Mouse (Mus musculus) ovary, postnatal 10 days (tissue): ENCODE measurements around the gene Plcd3.
A peak's percentile ranks its signal among the peaks of the same experiment; 100 is the strongest.

Experiments used
- DNase-seq: peaks from one replicate; pipeline ENCODE4 v3.0.0; 2022; ENCODE audit warnings: low spot score

The Plcd3 gene

DNA sequence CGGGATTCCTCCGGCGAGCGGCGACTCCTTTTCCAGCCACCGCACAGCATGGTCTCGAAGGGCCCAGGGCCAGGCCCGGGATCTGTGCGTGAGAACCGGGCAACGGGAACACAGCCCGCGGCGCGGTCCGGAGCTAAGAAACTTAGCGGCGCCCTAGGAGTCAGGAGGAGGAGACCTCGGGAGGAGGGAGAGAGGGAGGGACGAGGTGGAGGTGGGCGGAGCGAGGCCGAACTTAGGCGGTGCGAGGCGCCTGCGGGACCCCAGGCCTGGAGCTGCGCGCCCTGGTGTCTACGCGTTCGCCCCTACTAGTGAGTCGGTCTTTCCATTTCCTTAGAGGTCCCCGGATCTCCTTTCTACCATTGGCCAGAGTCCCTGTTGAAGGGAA, at the start of gene Plcd3, which contains the start of gene Acbd4:
TSS of gene Plcd3 (minus strand) at position 178 of the 385 bp plus-strand sequence.
TSS of gene Acbd4 (plus strand) at position 202 of the 385 bp plus-strand sequence.
- peak; percentile 62 for DNase-seq

GRCm38 (mm10) chr11:103149771-103150170, 48.3 kb upstream of the Plcd3 start:
- no peak for DNase-seq

- DNase-seq = no peak
Measured at GRCm38 (mm10) chr11:103147766-103148165, 46.3 kb upstream of the Plcd3 start.

- DNase-seq = no peak
Measured at GRCm38 (mm10) chr11:103146386-103146785, 44.9 kb upstream of the Plcd3 start.

DNA sequence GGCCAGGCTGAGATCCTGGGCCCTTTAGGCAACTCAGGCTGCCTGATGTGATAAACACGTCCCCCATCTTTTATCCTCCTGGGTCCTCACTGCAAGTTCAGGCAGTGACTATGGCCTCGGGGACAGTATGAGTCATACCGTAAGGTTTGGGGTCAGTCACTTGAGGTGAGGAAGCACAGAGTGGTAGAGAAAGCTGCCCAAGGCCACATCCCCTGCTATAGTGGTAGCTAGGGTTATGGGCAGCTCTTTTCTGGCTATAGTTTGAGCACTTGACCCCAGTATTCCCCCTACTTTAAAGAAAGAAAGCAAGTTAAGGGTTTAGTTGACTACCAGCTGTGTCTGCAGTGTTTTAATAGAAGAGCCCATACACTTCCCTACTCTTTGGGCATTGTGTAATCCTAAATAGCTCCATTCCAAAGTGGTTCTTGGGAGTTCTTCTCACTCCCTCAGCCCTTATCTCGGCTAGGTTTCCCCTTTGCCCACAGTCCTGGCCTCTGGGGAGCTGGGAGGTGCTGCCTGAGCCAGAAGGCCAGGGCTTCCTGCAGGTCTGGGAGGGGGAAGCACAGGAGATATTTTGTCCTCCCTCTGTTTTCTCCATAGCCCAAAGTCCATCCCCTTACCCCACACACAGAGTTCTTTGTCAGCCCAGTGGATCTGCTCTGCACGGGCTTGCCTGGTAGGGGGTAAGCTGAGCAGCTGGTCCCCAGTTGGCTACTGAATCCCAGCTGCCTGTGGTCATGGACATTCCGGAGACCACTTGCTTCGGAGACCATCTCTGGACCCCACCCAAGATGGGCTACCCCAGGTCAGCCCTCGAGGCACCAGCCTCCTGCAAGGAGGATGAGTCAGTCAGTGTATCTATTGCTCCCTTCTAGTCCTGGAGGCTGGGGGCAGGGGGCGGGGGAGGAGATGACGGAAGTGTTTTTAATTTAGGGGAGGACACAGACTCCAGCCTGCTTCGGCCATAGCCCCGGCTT, 43.1 kb upstream of the Plcd3 start:
- no peak for DNase-seq

DNA sequence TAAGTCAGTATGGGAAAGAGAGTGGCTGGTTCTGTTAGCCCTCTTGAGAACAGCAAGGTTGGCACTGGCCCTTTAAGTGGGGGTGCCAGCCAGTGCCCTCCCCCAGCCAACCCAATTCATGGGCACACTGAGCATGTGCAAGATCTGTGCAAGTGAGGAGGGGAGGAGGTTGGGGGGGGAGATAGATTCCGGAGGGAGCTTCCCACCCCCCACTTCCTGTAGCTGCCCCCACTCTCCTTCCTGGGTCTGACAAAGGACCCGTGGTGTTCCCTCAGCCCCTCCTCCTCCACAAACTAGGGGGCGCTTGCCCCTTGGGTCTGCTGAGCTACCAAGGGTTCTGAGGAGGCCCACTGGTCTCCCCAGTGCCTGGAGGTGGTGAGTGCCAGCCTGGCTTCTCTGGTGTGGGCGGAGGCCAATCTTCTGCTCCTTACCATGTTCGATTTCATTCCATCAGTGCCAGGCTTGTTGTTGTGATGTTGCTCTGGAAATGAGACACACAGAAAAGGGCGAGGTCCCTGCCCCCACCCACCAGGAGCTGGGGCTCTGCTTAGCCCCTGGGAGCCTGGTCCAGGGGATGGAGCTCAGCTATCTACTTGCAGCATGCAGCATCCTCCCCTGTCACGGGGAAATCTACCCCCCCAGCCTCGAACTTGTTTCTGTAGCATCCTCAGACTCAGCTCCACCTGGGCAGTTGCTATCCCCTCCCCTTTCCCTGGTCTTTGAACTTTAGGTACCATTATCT, 41.2 kb upstream of the Plcd3 start:
- DNase-seq = no peak

DNA sequence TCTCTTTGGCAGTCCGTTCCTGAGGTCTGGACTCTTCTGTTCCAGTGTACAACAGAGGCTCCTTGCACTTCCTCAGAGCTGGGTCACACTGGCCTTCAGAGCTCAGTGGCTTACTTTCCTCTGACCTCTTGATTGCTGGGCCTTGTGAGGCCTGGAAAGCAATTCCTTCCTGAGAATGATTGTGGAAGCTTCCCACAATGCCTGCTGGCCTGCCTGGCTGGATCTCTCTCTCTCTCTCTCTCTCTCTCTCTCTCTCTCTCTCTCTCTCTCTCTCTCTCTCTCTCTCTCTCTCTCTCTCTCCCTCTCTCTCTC, 40.4 kb upstream of the Plcd3 start:
- DNase-seq = no peak

DNA sequence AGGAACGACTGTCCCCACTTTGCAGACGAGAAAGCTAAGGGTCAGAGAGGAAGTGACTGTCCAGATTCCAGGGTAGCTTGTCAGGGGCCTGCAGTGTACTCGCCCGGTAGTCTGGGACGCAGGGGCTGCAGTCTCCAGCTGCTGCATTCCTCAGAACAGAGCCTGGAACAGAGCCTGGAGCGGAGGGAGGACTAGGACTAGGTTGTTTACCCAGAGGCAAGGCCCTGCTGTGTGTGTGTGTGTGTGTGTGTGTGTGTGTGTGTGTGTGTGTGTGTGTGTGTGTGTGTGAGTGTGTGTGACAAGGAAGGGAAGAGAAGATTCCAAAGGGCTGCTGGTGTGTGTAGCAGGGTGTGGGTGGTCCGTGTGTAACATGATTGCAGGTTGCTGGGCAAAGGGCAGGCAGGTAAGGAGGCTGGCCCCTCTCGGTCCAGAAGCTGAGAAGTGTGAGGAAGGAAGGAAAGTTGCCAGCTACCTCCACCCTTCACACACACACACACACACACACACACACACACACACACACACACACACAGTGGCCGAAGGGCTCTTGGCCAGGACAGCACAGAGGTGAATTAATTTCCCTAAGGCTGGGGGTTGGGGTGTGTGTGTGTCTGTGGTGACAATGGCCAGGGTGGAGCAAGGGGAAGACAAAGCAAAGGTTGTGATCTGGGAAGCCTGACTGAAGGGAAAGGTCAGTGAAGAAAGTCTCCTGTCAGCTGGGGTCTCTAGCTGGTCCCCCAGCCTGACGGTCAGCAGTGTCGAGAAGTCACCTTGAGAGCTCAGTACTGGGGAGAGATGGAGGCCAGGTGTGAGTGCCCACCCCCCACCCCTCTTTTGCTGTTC, 39.9 kb upstream of the Plcd3 start:
- peak; percentile 46 for DNase-seq

GRCm38 (mm10) chr11:103140763-103141100, 39.3 kb upstream of the Plcd3 start:
- DNase-seq = no peak

DNA sequence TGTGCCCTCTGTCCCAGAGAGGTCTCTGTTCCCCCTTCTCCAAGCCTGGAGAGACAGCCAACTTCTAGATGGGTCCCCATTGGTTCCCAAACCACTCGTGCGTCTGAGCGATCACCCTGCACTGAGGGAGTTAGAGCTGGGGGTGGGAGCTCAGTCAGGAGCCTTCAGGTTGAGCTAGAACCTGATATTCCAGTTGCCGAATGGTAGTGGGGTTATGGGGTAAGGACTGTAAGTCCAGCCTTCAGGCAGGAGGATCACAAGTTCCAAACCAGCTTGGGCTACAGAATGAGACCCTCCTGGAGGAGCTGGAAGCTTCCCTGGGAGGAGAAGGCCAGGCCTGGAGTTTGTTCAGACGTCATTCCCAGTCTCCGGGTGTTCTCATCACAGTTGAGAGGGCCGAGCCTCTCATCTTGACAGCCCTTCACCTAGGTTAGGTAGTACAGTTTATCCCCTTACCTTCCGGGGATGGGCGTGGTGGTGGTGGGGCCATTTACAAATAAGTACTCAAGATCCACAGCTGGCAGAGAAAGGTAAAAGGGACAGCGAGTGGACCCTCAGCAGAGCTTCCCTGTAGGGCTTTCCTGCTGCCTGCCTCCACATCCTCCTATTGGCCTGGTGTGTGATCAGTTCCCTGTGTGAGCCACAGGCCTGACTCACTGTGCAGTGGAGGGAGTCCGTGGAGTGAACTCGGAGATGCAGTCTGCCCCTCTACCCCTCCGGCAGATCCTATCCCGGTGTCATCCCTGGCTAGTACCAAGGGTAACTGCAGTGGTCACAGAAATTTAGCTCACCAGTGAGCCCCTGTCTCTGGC, 38.7 kb upstream of the Plcd3 start:
- no peak for DNase-seq

GRCm38 (mm10) chr11:103136039-103136577, 34.6 kb upstream of the Plcd3 start:
- DNase-seq = no peak

DNA sequence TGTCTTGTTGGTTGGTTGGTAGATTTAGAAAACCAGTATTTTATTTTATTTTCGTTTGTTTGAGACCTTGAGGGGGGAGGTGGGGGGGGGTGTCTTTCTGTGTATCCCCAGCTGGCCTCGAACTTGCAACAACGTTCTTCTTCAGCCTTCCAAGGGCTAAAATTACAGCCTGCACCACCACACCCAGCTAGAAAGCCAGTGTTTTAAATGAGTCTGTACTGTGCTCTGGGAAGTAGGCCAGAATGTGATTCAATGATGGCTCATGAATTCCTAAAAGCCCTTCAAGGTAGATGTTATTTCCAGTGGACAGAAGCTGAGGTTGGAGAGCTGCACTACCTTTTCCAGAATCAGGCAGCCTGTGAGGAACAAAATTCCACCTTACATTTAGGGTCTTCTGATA, 32.8 kb upstream of the Plcd3 start:
- no peak for DNase-seq

DNA sequence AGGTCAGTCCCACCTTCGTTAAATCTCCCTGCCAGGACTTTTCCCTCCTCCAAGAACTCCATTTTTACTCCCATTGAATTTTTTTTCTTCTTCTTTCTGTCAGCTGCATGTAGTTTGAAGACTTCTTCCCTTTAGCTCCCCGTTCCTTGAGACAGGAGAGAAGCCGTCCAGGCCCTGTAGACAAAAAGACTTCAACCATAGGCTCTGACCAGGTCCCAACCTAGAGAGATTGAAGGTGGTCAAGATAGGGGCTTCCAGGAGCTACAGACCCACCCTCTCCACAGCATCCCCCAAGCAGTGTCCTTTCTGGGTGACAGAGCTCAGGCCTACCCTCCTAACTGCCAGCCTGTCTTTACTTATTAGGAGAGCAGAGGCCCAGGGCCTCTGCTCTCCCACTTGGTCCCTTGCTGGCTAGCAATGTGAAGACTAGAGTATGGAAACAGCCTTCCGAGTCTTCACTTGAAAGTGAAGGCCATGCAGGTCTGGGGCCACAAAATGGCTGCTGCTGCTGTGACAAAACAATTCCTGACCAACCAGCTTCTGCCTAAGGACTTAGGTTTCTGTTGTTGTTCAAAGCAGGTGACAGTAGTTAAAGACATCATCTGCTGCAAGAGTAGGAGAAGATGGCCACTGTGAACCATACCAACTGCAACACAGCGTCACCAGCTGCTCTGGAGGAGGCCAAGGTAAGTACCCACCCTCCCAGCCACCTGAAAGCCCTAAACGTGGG, 32.2 kb upstream of the Plcd3 start:
- DNase-seq = no peak

DNA sequence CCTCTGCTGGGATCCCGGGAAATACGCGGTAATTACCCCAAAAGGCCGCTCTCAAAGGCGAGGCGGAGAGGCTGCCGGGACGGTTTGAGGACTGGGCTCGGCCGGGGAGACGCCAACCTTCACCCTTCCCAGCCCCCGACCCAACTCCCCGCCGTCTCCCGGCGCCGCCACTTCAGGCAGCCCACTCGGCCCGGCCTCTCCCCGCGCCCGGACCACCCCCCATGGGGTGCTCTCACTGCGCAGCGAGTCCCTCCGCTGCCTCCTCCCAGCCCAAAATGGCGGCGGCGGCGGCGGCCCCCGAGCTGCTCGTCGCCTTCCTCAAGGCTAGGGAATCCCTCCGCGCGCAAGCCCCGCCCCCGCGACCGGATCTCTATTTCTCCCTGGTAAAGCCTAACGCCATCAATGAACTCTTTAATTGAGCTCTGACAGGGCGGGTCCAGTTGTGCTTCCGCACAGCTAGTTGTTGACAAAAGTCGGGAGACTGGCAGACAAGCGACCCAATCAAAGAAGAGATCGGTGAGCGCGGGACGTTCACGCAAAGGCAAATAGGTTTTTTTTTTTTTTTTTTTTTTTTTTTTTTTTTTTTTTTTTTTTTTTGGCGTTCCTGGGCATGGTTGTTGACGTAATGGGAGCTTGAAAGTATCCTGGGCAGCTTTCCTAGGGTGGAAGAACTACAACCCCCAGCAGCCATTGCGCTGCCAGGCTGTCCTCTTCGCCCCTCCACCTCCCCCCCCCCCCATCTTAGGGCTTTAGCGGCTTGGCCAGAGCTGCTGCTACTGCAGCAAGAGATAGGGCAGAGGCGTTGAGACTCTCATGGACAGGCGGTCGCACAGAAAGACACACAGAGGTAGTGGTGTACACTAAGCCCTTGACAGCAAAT, 31.4 kb upstream of the Plcd3 start:
- DNase-seq = peak; percentile 98

GRCm38 (mm10) chr11:103131701-103132575, 30.5 kb upstream of the Plcd3 start, which contains the start of gene Hexim2:
Gene Hexim2, plus strand, starts transcription at chr11:103132429.
- DNase-seq = peak; percentile 74

- no peak for DNase-seq
Measured at GRCm38 (mm10) chr11:103120315-103120714, 18.9 kb upstream of the Plcd3 start.

DNA sequence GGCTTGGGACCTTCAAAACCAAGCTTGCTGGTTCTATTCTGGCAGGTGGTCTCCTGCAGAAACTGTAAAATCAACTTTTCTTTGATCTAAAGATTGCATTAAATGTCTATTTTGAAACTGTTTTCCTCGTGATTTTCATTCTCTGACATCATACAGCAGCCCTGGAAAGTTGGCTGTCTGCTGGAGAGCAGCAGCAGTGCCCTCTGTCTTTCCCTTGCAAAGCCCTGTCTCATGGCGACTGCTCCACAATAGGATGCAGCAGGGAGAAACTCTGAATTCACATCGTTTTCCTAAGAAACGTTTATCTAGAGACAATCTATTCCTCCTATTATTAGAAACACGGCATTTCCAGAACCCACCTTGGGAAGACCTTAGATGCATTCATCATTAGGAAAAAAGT, 18.2 kb upstream of the Plcd3 start:
- no peak for DNase-seq

DNA sequence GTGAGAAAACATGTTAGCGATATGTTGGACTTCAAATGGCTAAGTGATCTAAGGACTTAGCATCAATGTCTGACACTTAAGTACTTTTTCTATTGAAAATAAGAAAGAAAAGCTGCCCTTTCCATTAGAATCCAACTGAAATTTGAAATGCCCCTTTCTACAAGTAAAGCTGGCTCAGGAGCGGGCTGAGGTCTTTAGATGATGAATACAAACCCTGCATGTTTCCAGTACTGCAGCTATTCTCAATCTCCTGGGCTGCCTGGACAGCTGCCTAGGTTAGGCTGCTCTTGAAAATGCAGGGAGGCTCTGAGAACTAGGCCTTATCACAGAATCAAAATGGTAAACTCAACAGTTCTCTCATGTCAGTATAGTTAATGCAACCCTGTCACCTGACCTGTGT, 17.4 kb upstream of the Plcd3 start:
- DNase-seq = no peak
